Comparison of ENCODE assay signal across 16 mouse cellular contexts in genomic region chr10:87901916-87902315, GRCm38 (mm10). TPM values are rescaled to one million over a fixed set of nuclear protein-coding genes. Genes with fewer than 3 reads are reported as not detected.
DNase-seq lines count a peak whose midpoint lies in the region; ATAC-seq and TF ChIP-seq lines count a peak whose summit lies in the region.
"Had no signal": no experiment of that assay in that cellular context is flagged by ENCODE, and none has a peak within 500 bp of the region (broad histone marks: within the 10 kb centered on the region; RNA-seq: fewer than 3 reads in every experiment).

No protein-coding gene starts in this region.

- DNase-seq in heart, adult 18-20 months: peak; percentile 59 to 67
- peak; percentile 89 for DNase-seq in adipocyte (ENCODE audit: low spot score)
- peak; percentile 43 to 63 for DNase-seq in gastrocnemius, adult 8-10 months (ENCODE audit: low spot score in 2 of 2)
- DNase-seq in kidney, postnatal 36 days: peak; percentile 6 to 44
- no peak for DNase-seq in spleen, postnatal 10 days (ENCODE audit: low spot score in 2 of 2)
- no peak for DNase-seq in hindbrain, postnatal 0 days (ENCODE audit: low spot score)
- no peak for DNase-seq in left cerebral cortex, postnatal 4 days
- DNase-seq: cerebellum, adult 9-10 months; embryo, embryonic 11 days; retina, postnatal 1 day; thymus, adult 2 months had no signal

- H3K4me2 ChIP-seq in heart, embryonic 12.5 days: no peak overlapping the region
- no peak overlapping the region for H3K4me2 ChIP-seq in hindbrain, postnatal 0 days (ENCODE audit: low read depth, low read length)
- H3K4me2 ChIP-seq: limb, embryonic 13.5 days; lung, embryonic 15.5 days; midbrain, embryonic 13.5 days had no signal

- H3K27me3 ChIP-seq in heart, embryonic 12.5 days (replicated peaks): no peaks in the 10 kb centered on the region
- no peaks in the 10 kb centered on the region for H3K27me3 ChIP-seq in hindbrain, postnatal 0 days (ENCODE audit: insufficient read depth, low read length)
- H3K27me3 ChIP-seq: limb, embryonic 13.5 days; lung, embryonic 15.5 days; midbrain, embryonic 13.5 days had no signal

- H3K9ac ChIP-seq in heart, embryonic 12.5 days: no peak overlapping the region
- no peak overlapping the region for H3K9ac ChIP-seq in hindbrain, postnatal 0 days (replicated peaks; ENCODE audit: low read length)
- H3K9ac ChIP-seq: limb, embryonic 13.5 days; lung, embryonic 15.5 days; midbrain, embryonic 13.5 days had no signal

- TF ChIP-seq CTCF in hindbrain, postnatal 0 days (IDR thresholded peaks at IDR 0.05; ENCODE audit: low read depth): no peak

- H3K36me3 ChIP-seq in heart, embryonic 12.5 days: no peaks in the 10 kb centered on the region
- H3K36me3 ChIP-seq in hindbrain, postnatal 0 days (ENCODE audit: insufficient read depth, low read length): no peaks in the 10 kb centered on the region
- H3K36me3 ChIP-seq: limb, embryonic 13.5 days; lung, embryonic 15.5 days; midbrain, embryonic 13.5 days had no signal

- H3K27ac ChIP-seq in heart, embryonic 12.5 days (ENCODE audit: poor library complexity, severe bottlenecking): no peak overlapping the region
- no peak overlapping the region for H3K27ac ChIP-seq in hindbrain, postnatal 0 days
- H3K27ac ChIP-seq: limb, embryonic 13.5 days; lung, embryonic 15.5 days; midbrain, embryonic 13.5 days had no signal

- no peak overlapping the region for H3K4me3 ChIP-seq in heart, embryonic 12.5 days
- no peak overlapping the region for H3K4me3 ChIP-seq in hindbrain, postnatal 0 days (ENCODE audit: low read length)
- H3K4me3 ChIP-seq: erythroblast, embryonic 14.5 days; limb, embryonic 13.5 days; lung, embryonic 15.5 days; midbrain, embryonic 13.5 days had no signal

- no peak for ATAC-seq in heart, embryonic 12.5 days (ENCODE audit: insufficient number of reproducible peaks, low FRiP score)
- ATAC-seq in hindbrain, postnatal 0 days: no peak
- ATAC-seq: midbrain, embryonic 13.5 days had no signal

- WGBS in heart, embryonic 12.5 days: 71% methylated on average over 7 of the region's 7 CpGs
- 65% methylated on average over 7 of the region's 7 CpGs for WGBS in hindbrain, postnatal 0 days

- peaks cover 22% of the 10 kb centered on the region for H3K4me1 ChIP-seq in heart, embryonic 12.5 days (replicated peaks)
- no peaks in the 10 kb centered on the region for H3K4me1 ChIP-seq in hindbrain, postnatal 0 days (ENCODE audit: insufficient read depth, low read length)
- H3K4me1 ChIP-seq: midbrain, embryonic 13.5 days had no signal

- intact Hi-C loops in left cerebral cortex, postnatal 4 days (cut with DNase I): no loop called here

- H3K9me3 ChIP-seq in heart, embryonic 12.5 days (replicated peaks): no peaks in the 10 kb centered on the region
- no peaks in the 10 kb centered on the region for H3K9me3 ChIP-seq in hindbrain, postnatal 0 days (ENCODE audit: low read length)
- H3K9me3 ChIP-seq: limb, embryonic 13.5 days; lung, embryonic 15.5 days; midbrain, embryonic 13.5 days had no signal

RNA-seq across cellular contexts. Expression of gene Igf1, which starts 43.9 kb away (rescaled TPM):
- 10 to 100 TPM; 11.2 to 13.4 TPM for total RNA-seq in heart, adult 18-20 months (2021)
- 49.9 and 50.6 TPM in 2 replicates for polyA plus RNA-seq in heart, embryonic 12.5 days (2016; fragmentation: Nextera tagmentation; extraction: Ambion mirVana)
- total RNA-seq in gastrocnemius, adult 8-10 months (2022): 1 to 10 TPM; 4.8 to 9.8 (median 6.7) TPM
- total RNA-seq in hindbrain, postnatal 0 days (2014; rRNA removed): 9.1 and 11.4 TPM in 2 replicates
- 13.1 and 14.6 TPM in 2 replicates for polyA plus RNA-seq in hindbrain, postnatal 0 days (2015; fragmentation: Nextera tagmentation; extraction: Ambion mirVana)
- total RNA-seq in left cerebral cortex, postnatal 4 days (2021): 10 to 100 TPM; 14.5 to 14.7 TPM

Comparison
In these comparisons a context has a peak if more than half of its experiments do, and no peak if none do; other contexts are left out.
1. DNase-seq: peak in heart, adult 18-20 months (2 of 2), adipocyte (single experiment), gastrocnemius, adult 8-10 months (2 of 2) and kidney, postnatal 36 days (2 of 2); none in spleen, postnatal 10 days (0 of 2), hindbrain, postnatal 0 days (single experiment) and left cerebral cortex, postnatal 4 days (single experiment).